Mouse (Mus musculus) forebrain, embryonic 10.5 days (tissue): ENCODE data around the gene Soga1. TPM values are rescaled to one million over a fixed set of nuclear protein-coding genes. Genes with fewer than 3 reads are reported as not detected.

Experiments used
- DNase-seq: peaks from one replicate; pipeline ENCODE4 v3.0.0-alpha.2; 2017; ENCODE audit warnings: low spot score; ENCODE audit errors: extremely low spot score
- H3K27ac ChIP-seq: fragments of 300-500 bp; sonication (generic); 2 replicates; pipeline ENCODE4 v1.5.1; 2016; ENCODE audit warnings: mild to moderate bottlenecking
- H3K27me3 ChIP-seq: fragments of 300-500 bp; sonication (generic); 2 replicates; pipeline ENCODE4 v1.6.1; 2016; ENCODE audit warnings: mild to moderate bottlenecking; ENCODE audit not compliant: poor library complexity, severe bottlenecking
- H3K36me3 ChIP-seq: fragments of 300-500 bp; sonication (generic); replicated peaks from 2 replicates; pipeline ENCODE4 v1.6.1; 2016; ENCODE audit warnings: mild to moderate bottlenecking, moderate library complexity
- H3K4me1 ChIP-seq: fragments of 300-500 bp; sonication (generic); 2 replicates; pipeline ENCODE4 v1.6.1; 2016
- H3K4me3 ChIP-seq: fragments of 300-500 bp; sonication (generic); 2 replicates; pipeline ENCODE4 v1.5.1; 2016; ENCODE audit warnings: mild to moderate bottlenecking, moderate library complexity
- H3K9me3 ChIP-seq: fragments of 300-500 bp; sonication (generic); 2 replicates; pipeline ENCODE4 v1.6.1; 2016; ENCODE audit warnings: mild to moderate bottlenecking, moderate library complexity
- WGBS: fragments of 180-500 bp; shearing (Covaris S2); methylation state at CpG from one replicate; pipeline ENCODE4 v1.1.7; 2016; 5-methylcytosine and 5-hydroxymethylcytosine counted together
- polyA plus RNA-seq: library from polyadenylated mRNA; unstranded; fragments of >200 nt; fragmentation: Nextera tagmentation; extraction: Ambion mirVana; gene quantifications from 2 replicates; pipeline ENCODE4 v1.2.1, GENCODE M21; 2016

The Soga1 gene
- polyA plus RNA-seq, 1 experiment from 2014 or later, result 4.0 TPM

GRCm38 (mm10) chr2:156982864-156983263, 96.2 kb downstream of the Soga1 start:
- 83% methylated on average over 2 of the region's 2 CpGs for WGBS
- peaks cover 3% of the 10 kb centered on the region; the same call in 1 of the 2 replicates for H3K36me3 ChIP-seq
- no peak for DNase-seq
- H3K4me1 ChIP-seq, result no peaks in the 10 kb centered on the region
- no peak overlapping the region for H3K27ac ChIP-seq
- no peak overlapping the region for H3K4me3 ChIP-seq
- no peaks in the 10 kb centered on the region for H3K9me3 ChIP-seq
- no peaks in the 10 kb centered on the region for H3K27me3 ChIP-seq

GRCm38 (mm10) chr2:156981291-156981690, 97.8 kb downstream of the Soga1 start:
- WGBS, result 89% methylated on average over 4 of the region's 4 CpGs
- H3K36me3 ChIP-seq, result peaks cover 3% of the 10 kb centered on the region; the same call in 1 of the 2 replicates
- H3K4me3 ChIP-seq, result no peak overlapping the region
- no peak for DNase-seq
- H3K27ac ChIP-seq, result no peak overlapping the region
- peaks cover 4% of the 10 kb centered on the region; the same call in 1 of the 2 replicates for H3K4me1 ChIP-seq
- H3K27me3 ChIP-seq, result no peaks in the 10 kb centered on the region
- no peaks in the 10 kb centered on the region for H3K9me3 ChIP-seq

DNA sequence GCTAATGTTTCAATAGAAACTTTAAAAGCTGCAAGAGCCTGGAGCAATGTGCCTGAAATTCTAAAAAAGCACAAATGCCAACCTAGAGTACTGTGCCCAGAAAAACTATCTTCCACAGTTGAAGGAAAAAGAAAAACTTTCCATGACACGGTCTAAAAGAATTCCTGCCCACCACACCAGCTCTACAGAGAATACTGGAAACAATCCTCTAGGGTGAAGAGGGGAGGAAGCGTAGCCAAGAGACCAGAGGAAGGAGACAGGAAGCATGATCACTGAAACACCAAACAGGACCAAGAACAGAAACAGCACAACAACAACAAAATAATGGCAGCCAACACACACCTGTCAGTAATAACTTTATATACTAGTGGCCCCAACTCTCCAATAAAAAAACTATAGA, 99.0 kb downstream of the Soga1 start:
- Histone ChIP-seq H3K27me3 (no peaks in the 10 kb centered on the region), H3K9me3 (no peaks in the 10 kb centered on the region), H3K36me3 (peaks cover 3% of the 10 kb centered on the region; the same call in 1 of the 2 replicates), H3K4me3 (no peak overlapping the region), H3K27ac (no peak overlapping the region), H3K4me1 (peaks cover 4% of the 10 kb centered on the region; the same call in 1 of the 2 replicates)
- WGBS, result 93% methylated on average over 2 of the region's 2 CpGs
- no peak for DNase-seq

DNA sequence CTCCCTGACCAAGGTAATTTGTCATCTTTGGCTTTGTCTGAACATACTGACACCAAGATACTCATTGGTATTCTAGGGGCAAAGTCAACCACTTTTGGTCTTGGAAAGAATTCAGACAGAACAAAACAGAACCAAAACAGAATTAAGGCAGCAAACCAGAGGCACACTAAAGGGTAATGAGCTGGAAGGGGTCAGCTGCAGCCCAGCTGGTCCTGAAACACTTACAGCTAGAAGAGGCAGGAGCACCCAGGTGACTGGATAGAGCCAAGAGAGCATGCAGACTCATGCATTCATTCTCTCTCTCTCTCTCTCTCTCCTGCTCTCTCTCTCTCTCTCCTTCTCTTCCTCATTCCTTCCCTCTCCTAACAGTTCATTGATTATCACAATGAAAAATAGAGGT, 102.3 kb downstream of the Soga1 start:
- Histone ChIP-seq H3K4me3 (no peak overlapping the region), H3K27ac (no peak overlapping the region), H3K27me3 (no peaks in the 10 kb centered on the region), H3K36me3 (peaks cover 3% of the 10 kb centered on the region; the same call in 1 of the 2 replicates), H3K9me3 (no peaks in the 10 kb centered on the region), H3K4me1 (peaks cover 4% of the 10 kb centered on the region; the same call in 1 of the 2 replicates)
- no peak for DNase-seq

GRCm38 (mm10) chr2:156974967-156975366, 104.1 kb downstream of the Soga1 start:
- Histone ChIP-seq H3K27ac (no peak overlapping the region), H3K4me3 (no peak overlapping the region), H3K36me3 (peaks cover 3% of the 10 kb centered on the region; the same call in 1 of the 2 replicates), H3K9me3 (no peaks in the 10 kb centered on the region), H3K27me3 (no peaks in the 10 kb centered on the region), H3K4me1 (peaks cover 7% of the 10 kb centered on the region; the same call in 1 of the 2 replicates)
- no peak for DNase-seq
- WGBS, result 84% methylated on average over 2 of the region's 2 CpGs

DNA sequence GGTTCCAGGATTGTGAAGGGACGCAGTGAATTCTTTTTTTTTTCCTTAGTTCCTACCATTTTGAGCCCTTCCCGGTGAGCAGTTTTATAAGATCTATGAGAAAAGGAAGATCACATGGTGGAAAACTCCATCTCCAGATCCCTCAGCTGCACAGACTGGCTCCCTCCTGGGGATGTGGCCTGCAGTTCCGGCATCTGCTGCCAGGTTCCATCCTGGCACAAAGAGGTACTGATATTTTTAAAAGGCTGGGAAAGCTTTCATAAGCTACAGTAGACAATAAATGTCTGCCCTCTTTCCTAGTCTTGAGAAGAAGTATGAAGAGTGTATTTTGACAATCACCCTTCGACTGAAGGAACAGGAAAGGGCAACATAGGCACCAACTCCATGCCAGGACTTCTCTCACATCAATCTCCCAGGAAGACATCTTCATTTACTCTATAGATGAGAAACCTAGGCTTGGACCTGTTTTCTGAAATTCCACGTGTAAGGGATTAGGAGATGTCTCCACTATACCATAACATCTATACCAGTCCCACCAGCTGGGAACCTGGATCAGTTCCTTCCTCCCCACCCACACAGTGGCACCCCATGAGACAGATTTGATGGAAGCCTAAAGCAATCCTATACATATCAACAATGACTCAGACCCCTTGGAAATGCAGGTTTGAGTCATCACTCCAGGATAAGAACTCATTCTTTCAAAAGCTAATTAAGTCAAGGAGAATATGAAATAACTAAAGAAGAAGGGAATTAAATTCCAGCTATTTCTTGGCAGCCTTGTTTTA, 105.5 kb downstream of the Soga1 start:
- 87% methylated on average over 5 of the region's 5 CpGs for WGBS
- no peak for DNase-seq
- no peak overlapping the region for H3K4me3 ChIP-seq
- H3K27me3 ChIP-seq, result no peaks in the 10 kb centered on the region
- H3K36me3 ChIP-seq, result peaks cover 3% of the 10 kb centered on the region; the same call in 1 of the 2 replicates
- H3K27ac ChIP-seq, result no peak overlapping the region
- H3K9me3 ChIP-seq, result no peaks in the 10 kb centered on the region
- peaks cover 7% of the 10 kb centered on the region; the same call in 1 of the 2 replicates for H3K4me1 ChIP-seq

DNA sequence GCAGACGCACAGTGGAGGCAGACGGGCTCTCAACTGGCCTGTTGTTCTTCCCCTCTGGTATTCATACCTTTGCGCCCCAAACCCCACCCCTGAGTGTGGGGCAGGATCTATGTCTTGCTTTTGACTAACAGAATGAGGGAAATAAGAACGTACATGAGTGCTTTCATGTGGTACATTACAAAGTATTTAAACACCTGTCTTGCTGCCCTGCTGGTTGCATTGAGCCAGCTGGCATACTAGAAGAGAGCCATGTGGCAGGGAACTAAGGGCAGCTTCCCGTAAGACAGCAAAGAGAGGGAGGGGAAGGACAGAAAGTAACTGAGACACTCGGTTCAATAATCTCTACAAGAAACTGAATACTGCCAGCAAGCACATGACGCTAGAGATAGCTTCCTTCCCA, 108.8 kb downstream of the Soga1 start:
- no peaks in the 10 kb centered on the region for H3K27me3 ChIP-seq
- no peak overlapping the region for H3K27ac ChIP-seq
- H3K36me3 ChIP-seq, result no peaks in the 10 kb centered on the region
- H3K4me1 ChIP-seq, result 0 out of 2 replicates have a peak, but pooled peaks cover 3% of the 10 kb centered on the region
- DNase-seq, result no peak
- 89% methylated on average over 7 of the region's 7 CpGs for WGBS
- H3K4me3 ChIP-seq, result no peak overlapping the region
- no peaks in the 10 kb centered on the region for H3K9me3 ChIP-seq

DNA sequence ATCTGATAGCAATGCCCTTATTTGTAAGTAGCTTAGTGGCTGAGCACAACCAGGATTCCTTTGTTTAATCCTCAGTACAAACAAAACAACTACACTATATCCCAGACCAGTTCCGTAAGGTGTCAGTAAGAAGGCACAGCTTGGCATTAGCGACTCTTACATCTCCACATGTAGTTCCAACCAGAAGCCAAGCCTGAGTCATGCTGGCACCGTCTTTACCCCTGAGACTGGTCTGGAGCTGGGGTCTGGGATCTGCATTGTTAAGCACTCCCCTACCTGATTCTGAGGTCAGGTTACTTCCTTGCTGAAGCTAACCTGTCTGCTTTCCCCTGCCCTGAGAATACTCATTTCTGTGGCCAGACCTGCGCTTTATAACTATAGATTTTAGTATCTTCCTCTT, 110.6 kb downstream of the Soga1 start:
- 82% methylated on average over 4 of the region's 4 CpGs for WGBS

DNA sequence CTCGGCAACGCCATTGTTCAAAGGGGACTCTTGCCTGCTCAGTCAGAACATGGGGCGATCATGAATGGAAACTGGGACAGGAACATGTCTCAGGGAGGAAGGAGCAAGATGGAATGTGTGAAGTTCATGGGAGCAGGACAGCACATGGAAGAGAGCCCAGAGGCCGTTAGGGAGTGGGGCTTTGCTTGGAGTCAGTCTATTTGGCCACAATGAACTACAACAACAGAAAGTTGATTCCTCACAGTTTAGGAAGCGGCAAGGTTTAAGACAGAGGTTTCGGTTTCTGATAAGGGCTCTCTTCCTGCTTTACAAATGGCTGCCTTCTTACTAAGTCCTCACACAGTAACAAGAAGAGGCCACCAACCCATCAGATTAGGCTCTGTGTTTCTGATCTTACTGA, 111.7 kb downstream of the Soga1 start:
- H3K36me3 ChIP-seq, result no peaks in the 10 kb centered on the region
- no peaks in the 10 kb centered on the region for H3K9me3 ChIP-seq
- no peak overlapping the region for H3K4me3 ChIP-seq
- DNase-seq, result no peak
- 0 out of 2 replicates have a peak, but pooled peaks cover 3% of the 10 kb centered on the region for H3K4me1 ChIP-seq
- H3K27me3 ChIP-seq, result no peaks in the 10 kb centered on the region
- WGBS, result 89% methylated on average over 6 of the region's 6 CpGs
- H3K27ac ChIP-seq, result no peak overlapping the region

More for the DNA sequence above, 110.6 kb downstream of the Soga1 start:
- H3K4me1 ChIP-seq, result 0 out of 2 replicates have a peak, but pooled peaks cover 3% of the 10 kb centered on the region
- no peak overlapping the region for H3K27ac ChIP-seq
- no peak for DNase-seq
- no peaks in the 10 kb centered on the region for H3K36me3 ChIP-seq
- no peaks in the 10 kb centered on the region for H3K9me3 ChIP-seq
- H3K27me3 ChIP-seq, result no peaks in the 10 kb centered on the region
- H3K4me3 ChIP-seq, result no peak overlapping the region

Other genes starting within 250 kb of the Soga1 start
- gene Tgif2, start 239.2 kb downstream of the Soga1 start, polyA plus RNA-seq, result 108 and 109 TPM in 2 replicates
- 7.7 and 9.3 TPM in 2 replicates for gene 4930518I15Rik, start 221.3 kb downstream of the Soga1 start, polyA plus RNA-seq
- 185 and 186 TPM in 2 replicates for gene Rab5if, start 216.1 kb downstream of the Soga1 start, polyA plus RNA-seq
- 0.60 and 0.94 TPM in 2 replicates for gene Sla2, start 192.1 kb downstream of the Soga1 start, polyA plus RNA-seq
- gene Ndrg3, start 87.2 kb downstream of the Soga1 start, polyA plus RNA-seq, result 44.6 and 46.4 TPM in 2 replicates
- gene Dsn1, start 72.1 kb downstream of the Soga1 start, polyA plus RNA-seq, result 58.0 and 59.1 TPM in 2 replicates
- gene Tldc2, start 7.8 kb upstream of the Soga1 start, polyA plus RNA-seq, result not detected in 2 replicates
- 29.4 and 30.4 TPM in 2 replicates for gene Samhd1, start 56.0 kb upstream of the Soga1 start, polyA plus RNA-seq
- gene Rbl1, start 125.3 kb upstream of the Soga1 start, polyA plus RNA-seq, result 27.2 and 30.5 TPM in 2 replicates
- gene Rpn2, start 199.8 kb upstream of the Soga1 start, polyA plus RNA-seq, result 293 and 298 TPM in 2 replicates
- gene Mroh8, start 200.3 kb upstream of the Soga1 start, polyA plus RNA-seq, result 0.81 and 0.87 TPM in 2 replicates